Mouse (Mus musculus): ENCODE measurements around the gene Olfr1440. TPM values are rescaled to one million over a fixed set of nuclear protein-coding genes. Genes with fewer than 3 reads are reported as not detected.

The Olfr1440 gene
- total RNA-seq, 2 experiments from 2014 or later: not detected

Other genes with a start within 250 kb of the Olfr1440 start
- gene Olfr1555-ps1, start 217.2 kb upstream of the Olfr1440 start, total RNA-seq (2021): not detected
- not detected for gene Olfr1431, start 186.6 kb upstream of the Olfr1440 start, total RNA-seq (2021)
- not detected for gene Olfr1432, start 154.7 kb upstream of the Olfr1440 start, total RNA-seq (2021)
- not detected for gene Olfr262, start 145.6 kb upstream of the Olfr1440 start, total RNA-seq (2021)
- gene Olfr235, start 126.2 kb upstream of the Olfr1440 start, total RNA-seq (2021): not detected
- not detected for gene Olfr1434, start 107.4 kb upstream of the Olfr1440 start, total RNA-seq (2021)
- not detected for gene Olfr1436, start 88.1 kb upstream of the Olfr1440 start, total RNA-seq (2021)
- gene Olfr1437, start 62.2 kb upstream of the Olfr1440 start, total RNA-seq (2021): not detected
- not detected for gene Olfr1438-ps1, start 51.4 kb upstream of the Olfr1440 start, total RNA-seq (2021)
- gene Olfr1441, start 30.2 kb downstream of the Olfr1440 start, total RNA-seq (2021): not detected
- gene Pfpl, start 40.6 kb downstream of the Olfr1440 start, total RNA-seq (2021): not detected
- 1 to 10 TPM; 6.6 to 7.1 TPM for gene Mpeg1, start 73.5 kb downstream of the Olfr1440 start, total RNA-seq (2021)
- 1 to 10 TPM; 7.6 to 9.7 TPM for gene Dtx4, start 114.2 kb downstream of the Olfr1440 start, total RNA-seq (2021)
- 1 to 10 TPM; 5.8 to 7.3 TPM for gene Fam111a, start 158.5 kb downstream of the Olfr1440 start, total RNA-seq (2021)
- gene Gm4952, start 212.7 kb downstream of the Olfr1440 start, total RNA-seq (2021): not detected
- not detected for gene Glyat, start 246.0 kb downstream of the Olfr1440 start, total RNA-seq (2021)